Mouse (Mus musculus): ENCODE data around the gene Hilpda. TPM values are rescaled to one million over a fixed set of nuclear protein-coding genes. Genes with fewer than 3 reads are reported as not detected.

Gene Hilpda
- 1 to 10 TPM; 2.8 to 3.9 (median 3.3) TPM for total RNA-seq (2022)

DNA sequence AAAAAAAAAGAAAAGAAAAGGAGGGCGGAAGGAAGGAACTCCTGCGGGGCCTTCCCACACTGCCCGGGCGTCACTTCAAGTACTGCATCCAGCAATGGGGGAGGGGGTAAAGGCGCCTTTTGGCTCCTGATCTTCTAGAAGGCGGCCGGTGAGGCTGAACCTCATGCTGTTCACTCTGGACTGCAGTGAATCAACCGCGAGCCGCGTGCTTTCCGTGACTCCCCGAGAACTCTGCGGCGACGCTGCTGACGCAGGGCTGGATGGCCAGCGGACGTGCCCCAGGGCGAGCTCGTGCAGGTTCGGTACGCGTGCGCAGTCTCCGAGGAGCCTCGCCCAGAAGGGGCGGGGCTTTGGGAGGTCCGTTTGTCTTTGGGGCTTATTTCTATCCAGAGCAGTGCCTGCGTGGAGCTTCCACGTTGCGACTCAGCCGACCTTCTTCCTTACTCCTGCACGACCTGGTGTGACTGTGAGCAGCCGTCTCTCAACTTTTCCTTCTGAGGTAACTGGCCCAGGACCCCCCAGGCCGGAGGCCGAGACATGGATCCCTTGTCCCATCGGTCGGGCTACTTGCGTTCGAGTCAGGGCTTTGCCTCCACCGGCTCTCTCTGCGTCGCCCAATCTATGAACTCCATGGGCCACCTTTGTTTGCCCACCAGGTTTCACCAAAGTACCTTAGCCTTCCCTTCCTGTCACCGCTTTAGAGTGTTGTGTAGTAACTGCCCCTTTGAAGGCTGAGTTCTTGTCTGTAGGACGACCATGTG lies at the start of gene Hilpda:
Gene Hilpda (plus strand): TSS at position 177 of the 761 bp plus-strand sequence.
- peak; percentile 90 to 93 for DNase-seq (ENCODE audit: low spot score in 2 of 2)

DNA sequence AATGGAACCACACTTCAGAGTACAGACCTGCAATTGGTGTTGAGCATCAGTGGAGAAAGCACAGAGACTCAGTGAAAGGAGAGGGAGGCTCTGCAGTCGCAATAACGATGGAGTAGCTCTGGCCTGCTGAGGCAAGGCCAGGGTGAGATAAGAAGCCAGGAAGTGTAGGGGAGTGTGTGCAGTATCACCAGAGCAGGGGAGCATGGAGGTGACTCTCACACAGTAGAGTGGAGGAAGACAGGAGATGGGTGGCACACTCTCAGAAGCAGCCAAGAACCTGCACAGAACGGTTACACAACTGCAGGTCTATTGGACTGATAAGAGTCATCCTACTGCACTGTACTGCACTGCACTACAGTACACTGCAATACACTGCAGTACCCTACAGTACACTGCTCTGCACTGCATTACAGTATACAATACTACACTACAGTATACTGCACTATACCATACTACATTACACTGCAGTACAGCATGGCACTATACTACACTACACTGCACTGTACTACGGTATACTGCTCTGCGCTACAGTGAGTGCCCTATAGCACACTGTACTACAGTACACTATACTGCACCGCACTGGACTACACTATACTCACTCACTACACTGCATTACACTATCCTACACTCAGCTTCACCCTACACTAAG lies 42.9 kb upstream of the Hilpda start:
- DNase-seq (ENCODE audit: low spot score in 2 of 2), result no peak

DNA sequence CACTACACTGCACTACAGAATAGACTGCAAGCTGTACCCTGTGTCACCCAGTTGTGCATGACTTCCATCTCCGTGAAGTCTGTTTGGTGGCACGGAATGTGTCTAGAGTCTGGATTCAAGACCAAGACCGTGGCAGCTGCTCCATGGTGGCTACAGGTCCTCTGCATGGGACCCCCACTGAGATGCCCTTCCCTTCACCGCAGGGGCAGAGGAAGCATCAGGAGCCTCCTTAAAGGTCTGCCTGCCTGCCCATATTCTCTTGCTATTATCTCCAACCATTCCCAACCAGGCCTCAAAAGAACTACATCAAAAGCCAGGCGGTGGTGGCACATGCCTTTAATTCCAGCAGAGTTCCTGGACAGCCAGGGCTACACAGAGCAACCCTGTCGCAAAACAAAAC lies 41.9 kb upstream of the Hilpda start:
- no peak for DNase-seq (ENCODE audit: low spot score in 2 of 2)

DNA sequence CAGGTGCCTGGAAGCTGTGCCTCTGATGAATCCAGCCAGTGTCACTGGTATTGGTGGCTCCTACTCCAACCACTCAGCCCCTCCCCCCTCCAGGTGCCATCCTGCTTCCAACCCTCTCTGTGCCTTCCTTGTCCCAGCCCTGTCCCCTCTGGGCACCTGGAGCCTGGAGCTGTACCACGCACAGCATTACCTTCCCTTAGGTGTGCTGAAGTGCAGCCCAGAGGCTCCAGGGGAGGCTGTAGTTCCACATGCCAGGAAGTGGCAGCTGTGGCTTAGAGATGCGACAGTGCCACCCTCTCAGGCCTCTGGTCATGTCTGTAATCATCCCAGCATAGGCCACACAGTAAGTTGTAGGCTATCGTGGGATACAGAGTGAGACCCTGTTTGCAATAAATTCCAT lies 40.5 kb upstream of the Hilpda start:
- no peak for DNase-seq (ENCODE audit: low spot score in 2 of 2)

DNA sequence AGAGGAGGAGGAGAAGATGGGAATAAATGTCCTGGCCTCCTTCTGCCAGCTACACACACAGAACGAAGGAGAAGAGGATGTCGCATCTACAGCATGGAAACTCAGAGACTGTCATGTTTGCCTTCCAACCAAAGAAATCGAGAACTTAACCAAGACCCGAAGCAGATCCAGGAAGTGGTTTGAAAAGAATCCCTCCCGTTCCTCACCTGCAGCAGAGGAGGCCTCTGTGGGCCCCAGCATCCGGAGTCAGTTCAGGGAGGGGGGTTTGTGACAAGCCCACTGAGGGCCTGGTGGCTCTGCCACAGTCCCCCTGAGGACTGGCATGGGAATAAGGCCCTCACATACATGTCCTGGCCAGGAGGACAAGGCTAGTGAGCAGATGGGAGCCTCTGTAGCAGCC lies 40.0 kb upstream of the Hilpda start:
- DNase-seq (ENCODE audit: low spot score in 2 of 2), result no peak

DNA sequence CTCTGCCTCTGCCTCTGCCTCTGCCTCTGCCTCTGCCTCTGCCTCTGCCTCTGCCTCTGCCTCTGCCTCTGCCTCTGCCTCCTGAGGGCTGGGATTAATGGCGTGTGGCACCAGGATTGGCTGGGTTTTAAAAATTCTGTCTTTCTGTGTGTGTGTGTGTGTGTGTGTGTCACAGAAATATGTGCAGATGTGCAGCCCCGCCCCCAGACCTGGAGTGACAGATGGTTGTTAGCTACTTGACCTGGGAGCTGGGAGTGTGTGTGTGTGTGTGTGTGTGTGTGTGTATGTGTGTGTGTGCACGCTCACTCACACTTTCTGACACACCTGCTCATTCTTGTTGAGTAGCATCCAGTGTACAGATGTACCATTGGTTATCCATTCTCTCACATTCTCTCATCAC lies 38.6 kb upstream of the Hilpda start:
- DNase-seq (ENCODE audit: low spot score in 2 of 2), result no peak

DNA sequence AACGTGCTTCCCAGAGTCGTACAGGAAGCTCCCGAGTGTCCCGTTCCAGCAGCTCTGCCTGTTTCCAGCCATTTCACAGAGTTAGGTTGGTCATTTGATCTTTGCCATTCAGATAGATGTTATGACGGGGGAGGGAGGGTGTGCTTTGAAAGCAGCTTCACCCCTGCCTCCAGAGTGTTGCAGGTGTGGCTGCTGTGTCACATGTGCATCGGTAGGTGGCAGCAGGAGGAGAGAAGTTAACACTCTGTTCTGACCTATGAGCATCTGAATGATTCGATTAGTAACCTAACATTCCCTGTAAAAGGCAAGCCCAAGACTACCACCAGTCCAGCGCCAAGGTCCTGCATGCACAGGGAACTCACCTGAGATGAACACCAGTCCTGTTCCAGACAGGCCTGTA lies 38.0 kb upstream of the Hilpda start:
- DNase-seq (ENCODE audit: low spot score in 2 of 2), result no peak

DNA sequence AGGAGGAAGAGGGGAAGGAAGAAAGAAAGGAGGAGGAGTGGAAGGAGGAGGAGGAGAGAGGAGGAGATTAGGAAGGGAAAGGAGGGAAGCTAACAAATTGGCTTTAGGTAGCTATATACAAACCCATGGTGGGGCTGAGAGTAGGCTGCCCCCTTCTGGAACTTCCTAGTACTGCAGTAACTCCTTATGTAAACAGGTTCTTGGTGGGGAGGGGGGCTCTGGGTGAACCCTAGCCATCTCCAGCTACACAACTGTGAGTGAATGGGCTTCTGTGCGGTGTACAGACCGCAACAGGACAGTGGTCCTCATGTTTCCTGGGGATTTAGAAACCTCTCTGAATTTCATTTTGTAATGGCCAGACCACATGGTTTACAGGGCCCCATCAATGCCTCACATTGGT lies 31.5 kb upstream of the Hilpda start:
- peak in 1 of 2 experiments; percentile 13 for DNase-seq (ENCODE audit: low spot score in 2 of 2)

DNA sequence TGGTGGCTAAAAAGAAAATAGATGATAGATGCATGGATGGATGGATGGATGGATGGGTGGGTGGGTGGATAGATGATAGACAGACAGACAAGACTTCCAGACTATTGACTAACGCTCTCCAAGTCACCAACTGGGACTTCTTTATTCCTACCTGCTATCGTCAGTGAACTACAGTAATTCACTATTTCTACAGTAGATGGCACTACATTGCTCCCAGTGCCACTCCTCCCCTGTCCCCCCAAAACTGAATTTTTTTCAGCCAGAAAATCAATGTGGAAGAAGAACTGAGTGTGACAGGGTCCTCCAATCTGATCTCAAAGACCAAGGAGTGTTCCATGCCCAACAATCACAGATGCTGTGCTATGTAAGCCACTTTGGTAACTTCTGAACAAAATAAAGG lies 30.6 kb upstream of the Hilpda start:
- DNase-seq (ENCODE audit: low spot score in 2 of 2), result no peak

DNA sequence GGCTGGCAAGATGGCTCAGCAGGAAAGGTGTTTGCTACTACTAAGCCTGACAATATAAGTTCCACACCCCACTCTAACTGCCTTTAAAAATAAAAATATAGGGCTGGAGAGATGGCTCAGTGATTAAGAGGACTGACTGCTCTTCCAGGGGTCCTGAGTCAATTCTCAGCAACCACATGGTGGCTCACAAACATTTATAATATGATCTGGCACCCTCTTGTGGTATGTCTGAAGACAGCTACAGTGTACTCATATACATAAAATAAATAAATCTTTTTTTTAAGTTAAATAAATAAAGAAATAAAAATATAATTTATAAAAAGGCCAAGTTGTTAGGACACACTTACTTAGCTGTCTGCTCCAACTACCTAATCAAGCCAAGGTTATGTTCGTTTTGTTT lies 30.0 kb upstream of the Hilpda start:
- no peak for DNase-seq (ENCODE audit: low spot score in 2 of 2)

DNA sequence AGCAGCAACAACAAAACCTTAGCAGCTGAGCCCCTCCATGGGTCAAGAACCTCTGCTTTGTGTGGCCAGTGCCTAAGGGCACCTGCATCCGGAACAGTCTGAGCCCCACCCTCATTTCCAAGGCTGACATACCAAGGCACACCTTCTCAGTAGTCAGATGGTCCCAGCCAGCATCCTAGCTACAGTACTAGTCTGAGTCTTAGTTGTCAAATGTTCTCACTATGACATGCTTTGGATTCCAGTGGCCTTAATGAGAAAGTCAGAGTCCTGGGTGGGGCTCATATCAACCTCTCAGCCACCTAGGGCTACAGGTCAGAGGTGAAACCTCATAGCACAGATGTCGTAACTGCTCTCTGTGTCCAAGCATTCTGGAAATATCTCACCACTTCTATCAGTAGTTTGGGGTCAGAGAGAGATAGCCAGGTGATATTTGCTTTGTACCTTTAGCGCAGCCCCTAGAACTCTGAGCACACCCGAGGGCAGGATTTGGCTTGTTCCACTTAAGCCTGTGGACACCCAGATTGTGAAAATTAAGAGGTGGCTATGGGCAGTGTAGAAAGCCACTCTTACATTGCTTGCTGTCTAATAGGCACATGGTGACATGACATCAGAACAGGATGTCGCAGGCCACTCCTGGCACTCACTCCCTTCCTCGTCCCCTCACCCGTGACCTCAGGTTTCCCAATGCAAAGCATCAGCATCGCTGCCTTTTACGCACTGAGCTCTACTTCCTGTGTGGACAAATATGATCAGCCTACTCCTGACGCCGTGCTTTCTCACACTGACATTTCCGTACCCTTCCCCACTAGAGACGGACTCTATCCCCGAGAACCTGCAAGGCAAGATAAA lies 26.8 kb upstream of the Hilpda start:
- DNase-seq (ENCODE audit: low spot score in 2 of 2), result no peak

DNA sequence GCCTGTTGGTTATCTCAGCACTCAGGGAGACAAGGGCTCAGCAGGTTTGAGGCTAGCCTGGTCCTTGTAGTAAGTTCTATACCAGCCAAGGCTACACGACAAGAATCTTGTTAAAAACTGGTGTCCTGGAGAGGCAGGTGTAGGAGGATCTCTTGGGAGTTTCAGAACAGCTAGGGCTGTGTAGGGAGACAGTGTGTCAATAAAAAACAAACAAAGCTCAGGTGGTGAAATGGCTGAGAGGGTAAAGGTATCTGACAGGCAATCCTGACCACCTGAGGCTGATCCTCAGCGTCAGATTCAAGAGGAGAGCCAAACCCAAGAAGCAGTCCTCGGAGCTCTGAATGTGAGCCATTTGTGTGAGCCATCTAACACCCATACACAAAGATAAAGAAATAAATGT lies 26.1 kb upstream of the Hilpda start:
- no peak for DNase-seq (ENCODE audit: low spot score in 2 of 2)

DNA sequence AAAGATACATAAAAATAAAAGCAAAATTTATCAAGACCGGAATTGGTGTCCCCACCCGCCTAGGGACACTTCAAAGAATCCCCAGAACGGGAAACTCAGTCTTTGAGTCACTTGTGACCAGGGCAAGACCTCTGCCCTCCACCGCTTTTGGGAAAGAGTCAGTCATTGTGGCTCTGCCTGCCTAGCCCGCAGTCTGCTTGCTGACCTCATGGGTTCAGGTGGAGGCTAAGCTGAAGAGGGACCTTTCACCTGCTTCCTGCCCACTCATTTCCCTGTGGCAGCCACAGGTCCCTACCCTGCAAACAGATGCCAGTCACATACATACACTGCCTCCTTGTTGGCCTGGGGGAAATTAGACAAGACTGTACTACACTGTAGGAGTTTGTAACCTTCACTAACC lies 25.7 kb upstream of the Hilpda start:
- DNase-seq (ENCODE audit: low spot score in 2 of 2), result no peak

DNA sequence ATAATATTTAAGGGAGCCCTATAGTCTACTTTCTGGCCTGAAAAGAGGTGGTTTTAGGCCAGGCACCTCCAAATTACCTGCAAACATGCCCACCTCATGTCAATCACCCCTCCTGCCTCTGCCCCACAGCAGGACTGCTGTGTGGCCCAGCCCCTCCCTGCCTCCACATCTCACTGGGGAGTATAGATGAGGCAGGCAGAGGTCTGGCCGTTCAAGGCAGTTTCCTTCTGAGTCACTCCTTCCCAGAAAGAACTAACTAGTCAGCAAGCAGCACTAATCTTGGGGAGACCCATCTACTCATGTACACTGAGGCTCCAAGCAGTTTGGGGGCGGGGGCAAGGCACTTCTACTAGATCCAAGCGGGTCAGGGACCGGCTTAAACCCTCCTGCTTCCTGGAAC lies 25.2 kb upstream of the Hilpda start:
- no peak for DNase-seq (ENCODE audit: low spot score in 2 of 2)

DNA sequence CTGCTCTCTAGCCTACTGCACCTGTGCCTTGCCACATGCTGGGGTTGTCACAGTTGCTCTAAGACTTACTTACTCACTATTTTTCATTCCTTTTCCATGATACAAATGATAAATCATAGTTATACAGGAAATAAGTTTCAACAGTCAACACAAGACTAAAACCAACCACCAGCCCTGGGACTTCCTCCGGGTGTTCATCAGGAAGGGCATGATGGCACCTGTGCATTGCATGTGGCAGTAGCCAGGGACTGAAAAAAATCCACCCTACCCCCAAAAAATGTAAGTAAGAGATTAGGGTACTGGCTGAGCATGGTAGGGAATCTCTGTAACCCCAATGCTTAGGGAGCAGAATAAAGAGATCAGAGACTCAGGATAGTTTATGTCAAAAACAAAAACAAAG lies 12.9 kb upstream of the Hilpda start:
- no peak for DNase-seq (ENCODE audit: low spot score in 2 of 2)

DNA sequence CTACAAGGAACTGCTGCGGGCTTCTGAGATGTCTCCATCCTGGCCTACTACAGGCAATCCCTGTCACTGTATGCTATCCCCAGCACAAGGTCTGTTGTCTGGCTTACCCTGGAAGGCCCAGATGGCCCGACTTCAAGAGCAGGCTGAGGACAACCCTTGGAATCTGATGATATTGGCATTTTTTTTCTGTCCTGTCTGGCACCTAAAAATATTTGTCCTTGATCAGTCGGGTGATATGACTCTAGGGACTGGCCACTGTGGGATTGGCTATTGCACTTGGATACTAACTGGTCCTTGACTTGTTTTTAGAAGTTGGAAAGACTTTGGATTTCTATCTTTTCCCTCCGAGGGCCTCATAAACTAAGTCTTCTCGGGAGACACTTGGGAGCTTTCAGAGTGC lies 10.5 kb upstream of the Hilpda start:
- DNase-seq (ENCODE audit: low spot score in 2 of 2), result no peak

DNA sequence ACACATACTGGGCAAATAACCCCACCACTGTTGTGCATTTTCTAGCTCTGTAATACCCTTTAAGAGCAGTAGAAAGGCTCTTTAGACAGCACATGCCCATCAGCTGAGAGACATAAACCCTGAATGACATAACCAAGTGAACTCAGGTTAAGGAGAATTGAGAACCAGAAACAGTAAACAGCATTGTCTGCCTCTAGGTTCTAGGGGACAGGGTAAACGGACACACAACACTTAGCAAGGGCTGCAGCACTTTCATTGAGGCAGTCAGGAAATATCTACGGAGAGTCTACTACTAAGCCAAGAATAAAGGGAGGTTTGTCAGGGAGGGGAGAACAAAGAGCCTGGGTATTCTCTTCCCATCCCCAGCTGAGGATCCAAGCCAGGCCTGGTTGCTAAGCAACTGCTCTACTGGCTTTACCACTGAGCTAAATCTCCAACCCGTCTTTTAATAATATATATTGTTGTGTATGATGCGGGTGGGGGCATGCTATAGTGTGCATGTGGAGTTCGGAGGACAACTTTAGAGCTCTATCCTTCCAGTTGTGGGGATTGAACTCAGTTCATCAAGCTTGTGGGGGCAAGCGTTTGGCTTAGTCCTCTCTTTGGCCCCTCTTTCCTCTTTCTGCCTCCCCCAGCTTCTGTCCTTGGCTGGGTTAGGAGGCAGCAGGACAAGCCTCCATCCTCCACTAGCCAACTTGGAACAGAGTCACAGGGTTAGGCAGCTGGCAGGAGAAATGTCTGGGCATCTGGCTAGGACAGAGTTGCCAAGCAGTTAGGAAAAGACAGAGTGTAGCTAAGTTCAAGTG lies 8.4 kb upstream of the Hilpda start:
- peak; percentile 53 to 71 for DNase-seq (ENCODE audit: low spot score in 2 of 2)

DNA sequence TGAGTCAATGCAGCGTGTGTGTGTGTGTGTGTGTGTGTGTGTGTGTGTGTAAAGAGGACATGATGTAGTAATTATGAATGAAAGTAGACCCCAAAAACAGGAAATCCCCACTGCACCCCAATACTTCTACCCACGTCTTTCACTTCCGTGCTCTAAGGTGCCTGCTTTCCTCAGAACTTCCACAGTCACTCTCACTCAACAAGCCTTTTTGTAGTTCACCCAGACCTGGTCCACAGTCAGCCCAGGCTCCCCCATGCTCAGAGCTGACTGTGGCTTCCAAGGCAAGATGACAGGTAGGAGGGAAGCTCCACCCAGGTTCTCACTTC lies 7.9 kb upstream of the Hilpda start:
- DNase-seq (ENCODE audit: low spot score in 2 of 2), result no peak

DNA sequence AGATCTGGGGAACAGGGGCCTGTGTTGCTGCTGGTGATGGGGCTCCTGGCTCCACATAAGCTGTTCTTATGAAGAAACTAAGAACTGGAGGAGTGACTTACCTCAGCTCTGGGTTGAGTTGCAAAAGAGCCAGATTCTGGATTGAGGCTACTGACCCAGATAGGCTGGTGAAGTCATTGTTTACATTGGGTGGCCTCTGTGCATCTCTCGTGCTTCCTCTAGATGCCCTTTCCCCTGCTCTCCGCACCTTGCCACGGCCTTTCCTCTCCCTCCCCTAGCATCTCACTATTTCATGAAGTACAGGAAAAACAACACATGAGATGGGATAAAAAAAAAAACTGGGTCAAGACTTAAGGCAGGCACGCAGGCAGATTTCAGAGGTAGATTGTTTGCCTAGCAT lies 5.4 kb upstream of the Hilpda start:
- no peak for DNase-seq (ENCODE audit: low spot score in 2 of 2)

DNA sequence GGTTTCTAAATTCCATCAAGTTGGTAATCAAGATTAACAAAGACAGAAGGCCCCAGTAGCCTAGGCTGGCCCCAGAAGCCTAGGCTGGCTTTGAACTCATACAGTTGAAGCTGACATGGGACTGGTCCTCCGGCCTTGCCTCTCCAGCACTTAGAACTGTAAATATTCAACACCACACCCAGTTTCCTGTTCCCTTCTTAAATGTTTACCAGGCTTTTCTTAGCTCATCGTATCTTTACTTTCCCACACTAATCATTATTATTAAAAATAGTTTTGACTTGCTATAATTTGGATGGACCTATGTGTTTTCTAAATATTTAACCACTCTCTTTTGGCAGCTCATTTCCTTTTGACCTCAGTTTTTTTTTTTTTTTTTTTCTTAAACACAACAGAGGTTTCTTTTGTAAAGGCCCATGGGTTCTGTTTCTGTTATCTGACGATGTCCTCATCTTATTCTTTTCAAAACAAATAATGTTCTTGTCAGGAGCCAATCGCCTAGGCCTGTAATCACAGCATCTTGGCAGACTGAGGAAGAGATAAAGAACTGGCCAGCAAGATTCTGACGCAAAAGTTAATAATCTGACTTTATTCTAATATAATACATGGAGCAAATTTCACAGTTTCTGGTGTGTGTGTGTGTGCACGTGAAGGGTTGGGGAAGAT lies 3.2 kb upstream of the Hilpda start:
- no peak for DNase-seq (ENCODE audit: low spot score in 2 of 2)

DNA sequence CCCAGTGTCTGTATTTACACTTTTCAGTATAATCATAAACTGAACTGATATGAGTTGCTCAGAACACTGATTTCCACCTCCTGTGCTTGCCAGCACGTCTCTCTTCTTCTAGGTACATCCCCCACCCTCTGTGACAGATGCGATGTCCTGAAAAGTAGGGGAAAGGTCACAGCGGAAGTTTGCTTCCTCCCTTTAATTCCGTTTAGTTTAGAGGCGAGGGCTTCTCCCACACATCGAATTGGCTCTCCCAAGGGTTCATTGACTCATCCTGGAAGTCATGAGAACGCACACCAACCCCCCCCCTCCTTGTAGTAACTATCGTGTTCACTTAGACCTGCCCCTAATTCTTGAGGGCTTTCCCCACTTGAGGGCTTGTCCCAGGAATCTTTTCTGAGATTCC lies 1.3 kb upstream of the Hilpda start:
- no peak for DNase-seq (ENCODE audit: low spot score in 2 of 2)

Measured in gastrocnemius, adult 8-10 months (tissue).